Mouse (Mus musculus) neural tube, embryonic 10.5 days (tissue): ENCODE results near the gene Emp1.

Source experiments
- DNase-seq: peaks from one replicate; pipeline ENCODE4 v3.0.0-alpha.2; 2017; ENCODE audit warnings: low spot score; ENCODE audit errors: extremely low spot score

Gene Emp1

GRCm38 (mm10) chr6:135363344-135364040, 1.1 kb downstream of the Emp1 start:
- DNase-seq: no peak

DNA sequence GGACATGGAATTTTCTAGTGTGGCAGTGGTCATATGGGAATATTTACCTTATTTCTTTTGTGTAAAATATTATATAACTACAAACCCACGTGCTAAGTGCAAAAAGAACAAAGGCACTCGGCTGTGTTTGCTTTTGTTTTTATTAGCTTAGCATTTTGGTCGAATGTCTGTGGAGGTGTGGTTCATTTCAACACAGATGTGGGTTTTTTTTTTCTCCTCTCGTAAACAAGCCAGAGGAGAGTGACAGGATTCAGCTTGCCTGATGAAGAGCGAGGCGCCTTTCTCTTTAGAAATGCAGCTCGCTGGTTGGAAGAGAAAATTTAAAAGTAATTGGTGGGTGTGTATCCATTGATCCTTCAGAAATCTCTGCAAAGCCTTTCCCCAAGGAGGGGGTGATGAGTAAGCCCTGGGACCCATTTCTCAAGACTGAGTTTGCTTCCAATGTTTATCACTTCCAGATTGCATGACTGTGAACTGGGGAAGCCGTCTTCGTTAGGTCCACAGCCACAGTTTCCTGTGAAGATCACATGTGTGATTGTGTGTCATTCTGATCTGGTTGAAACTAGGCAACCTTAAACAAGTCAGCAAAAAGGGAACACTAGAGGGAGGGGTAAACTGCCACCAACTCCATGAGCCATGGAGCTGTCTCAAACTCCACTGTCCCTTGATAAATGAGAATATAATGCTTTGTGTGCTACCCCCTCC, 1.8 kb downstream of the Emp1 start:
- no peak for DNase-seq

- no peak for DNase-seq
These were observed 2.6 kb downstream of the Emp1 start for GRCm38 (mm10) chr6:135364891-135365301.

DNA sequence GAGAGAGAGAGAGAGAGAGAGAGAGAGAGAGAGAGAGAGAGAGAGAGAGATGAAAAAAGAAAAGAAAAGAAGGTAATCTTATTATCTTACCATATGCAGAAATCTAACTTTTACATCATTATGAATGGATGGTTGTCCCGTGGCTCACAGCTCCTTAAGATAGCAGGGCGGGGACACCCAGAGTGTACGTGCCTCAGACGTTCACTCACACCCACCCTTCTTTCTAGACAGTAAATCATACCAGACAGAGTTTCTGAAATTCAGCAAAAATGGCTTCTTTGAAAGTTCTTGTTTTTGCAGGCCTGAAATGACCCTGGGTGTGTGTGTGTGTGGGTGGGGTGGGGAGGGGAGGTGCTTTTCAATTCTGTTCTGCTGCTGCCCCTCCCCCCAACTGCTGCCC, 3.3 kb downstream of the Emp1 start:
- DNase-seq: no peak

- DNase-seq: no peak
These were observed 5.9 kb downstream of the Emp1 start for GRCm38 (mm10) chr6:135368230-135368629.

DNA sequence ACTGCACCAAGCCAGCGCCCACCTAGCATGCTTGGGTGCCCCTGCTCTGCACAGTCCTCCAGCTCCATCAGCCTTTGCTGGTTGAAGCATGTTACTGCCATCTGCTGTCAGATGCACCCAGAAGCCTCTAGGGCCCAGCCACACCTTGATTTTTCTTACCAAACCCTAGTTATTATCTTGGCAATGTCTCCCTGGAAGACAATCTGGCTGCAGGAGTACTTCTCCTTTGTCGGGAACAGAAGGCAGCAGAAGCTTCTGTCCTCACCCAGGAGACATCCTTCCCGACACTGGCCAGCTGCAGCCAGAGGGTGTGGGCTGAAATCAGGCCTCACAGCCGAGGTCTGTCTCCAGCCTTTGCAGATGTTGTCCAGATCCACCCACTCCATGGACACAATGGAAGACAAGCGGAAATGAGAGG, 7.2 kb downstream of the Emp1 start:
- no peak for DNase-seq

GRCm38 (mm10) chr6:135370954-135371353, 8.6 kb downstream of the Emp1 start:
- no peak for DNase-seq

DNA sequence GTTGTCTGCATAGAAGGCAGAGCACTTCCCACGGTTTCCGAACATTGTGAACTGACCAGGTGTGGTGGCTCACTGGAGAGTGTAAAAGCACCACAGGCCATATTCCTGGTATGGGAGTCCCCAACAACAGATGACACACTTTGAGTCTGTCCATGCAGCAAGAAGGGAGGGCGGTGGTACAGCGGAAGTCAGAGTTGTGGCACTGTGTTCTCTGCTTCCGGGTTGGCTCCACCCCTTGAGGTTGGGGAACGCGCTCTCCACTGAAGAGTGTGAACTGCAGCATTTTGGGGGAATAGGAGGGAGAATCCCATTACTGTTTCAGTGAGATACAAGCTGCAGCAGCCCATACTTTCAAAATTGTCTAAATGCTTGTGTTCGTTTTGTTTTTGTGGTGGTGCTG, 11.0 kb downstream of the Emp1 start:
- no peak for DNase-seq

DNA sequence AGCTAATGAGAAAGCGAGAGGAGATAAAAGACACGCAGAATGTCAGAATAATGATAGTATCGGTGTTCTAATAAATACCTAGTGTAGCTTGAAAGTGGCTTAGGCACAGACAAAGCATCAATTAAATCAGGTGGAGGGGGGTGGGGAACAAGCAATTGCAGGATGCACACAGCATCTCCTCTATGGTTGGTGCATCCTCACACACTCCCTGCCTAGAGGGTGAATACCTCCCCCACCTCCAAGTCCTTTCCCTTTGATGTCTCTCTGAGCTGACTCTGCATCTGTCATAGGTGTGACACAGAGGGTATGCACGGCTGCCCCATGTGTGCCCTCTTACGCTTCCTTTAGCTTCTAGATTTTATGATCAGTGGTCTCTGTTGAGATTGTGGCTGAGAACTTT, 13.5 kb downstream of the Emp1 start:
- no peak for DNase-seq

- no peak for DNase-seq
These were observed 13.9 kb downstream of the Emp1 start for GRCm38 (mm10) chr6:135376248-135376647.

DNA sequence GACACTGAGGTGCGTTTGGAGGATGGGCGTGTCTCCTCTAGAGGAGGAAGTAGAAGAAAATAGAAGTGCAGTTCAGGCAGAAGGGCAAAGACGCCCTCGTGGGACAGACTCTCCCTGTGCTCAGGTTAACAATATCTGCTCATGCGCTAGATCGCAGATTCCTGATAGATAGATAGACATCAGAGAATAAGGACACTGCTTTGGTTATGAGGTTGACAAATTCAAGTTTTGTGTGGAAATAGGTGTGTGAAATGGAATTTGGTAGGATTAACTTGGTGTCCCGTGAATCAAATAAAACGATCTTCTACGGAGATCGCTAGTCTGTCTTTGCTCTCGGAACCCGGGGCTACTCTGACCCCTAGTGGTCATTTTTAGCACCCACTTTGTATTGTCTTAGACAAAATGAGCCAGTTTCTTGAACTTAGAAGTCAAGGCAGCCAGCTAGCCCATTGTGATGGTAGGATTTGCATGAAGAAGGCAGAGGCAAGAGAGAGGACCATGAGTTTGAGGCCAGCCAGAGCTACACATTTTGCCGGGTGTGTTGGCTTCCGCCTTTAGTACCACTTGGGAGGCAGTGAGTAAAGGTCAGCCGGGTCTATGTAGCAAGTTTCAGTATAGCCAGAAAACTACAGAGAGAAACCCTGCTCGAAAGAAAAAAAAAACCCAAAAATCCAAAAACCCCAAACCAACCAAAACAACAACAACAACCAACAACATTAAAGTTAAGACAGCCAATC, 15.4 kb downstream of the Emp1 start:
- DNase-seq: peak; percentile 47

- no peak for DNase-seq
These were observed 21.6 kb downstream of the Emp1 start for GRCm38 (mm10) chr6:135383919-135384318.

GRCm38 (mm10) chr6:135385738-135386459, 23.6 kb downstream of the Emp1 start:
- DNase-seq: no peak

- DNase-seq: no peak
These were observed 25.3 kb downstream of the Emp1 start for GRCm38 (mm10) chr6:135387653-135388052.

GRCm38 (mm10) chr6:135388711-135389110, 26.4 kb downstream of the Emp1 start:
- DNase-seq: no peak

- DNase-seq: no peak
These were observed 28.1 kb downstream of the Emp1 start for GRCm38 (mm10) chr6:135390398-135390797.

- no peak for DNase-seq
These were observed 33.0 kb downstream of the Emp1 start for GRCm38 (mm10) chr6:135395375-135395774.

GRCm38 (mm10) chr6:135397089-135397488, 34.7 kb downstream of the Emp1 start:
- no peak for DNase-seq

GRCm38 (mm10) chr6:135397788-135398187, 35.4 kb downstream of the Emp1 start:
- no peak for DNase-seq

GRCm38 (mm10) chr6:135398801-135399200, 36.5 kb downstream of the Emp1 start:
- DNase-seq: no peak

- DNase-seq: peak; percentile 65
These were observed 38.0 kb downstream of the Emp1 start for GRCm38 (mm10) chr6:135400306-135400705.

- no peak for DNase-seq
These were observed 42.7 kb downstream of the Emp1 start for GRCm38 (mm10) chr6:135405093-135405492.
